Mouse (Mus musculus) olfactory bulb, adult 2 months (tissue): Measurements from ENCODE around the gene Selenow.

ENCODE experiments used
- CTCF ChIP-seq: fragments of 200-500 bp; IDR thresholded peaks from 2 replicates; pipeline ENCODE4 v1.5.1; 2012; ENCODE audit warnings: low read depth, mild to moderate bottlenecking, low read length, moderate library complexity; ENCODE audit not compliant: insufficient read depth
- POLR2A ChIP-seq: fragments of 200-500 bp; IDR thresholded peaks from 2 replicates; pipeline ENCODE4 v1.6.1; 2012; ENCODE audit warnings: mild to moderate bottlenecking, low read depth, low read length, moderate library complexity; ENCODE audit not compliant: insufficient read depth

- TF ChIP-seq POLR2A (no peak), CTCF (no peak)
Measured at GRCm38 (mm10) chr7:15961239-15961638, 39.0 kb upstream of the Selenow start.
